Comparison of ENCODE assay signal across 10 mouse cellular contexts in the genomic region with DNA sequence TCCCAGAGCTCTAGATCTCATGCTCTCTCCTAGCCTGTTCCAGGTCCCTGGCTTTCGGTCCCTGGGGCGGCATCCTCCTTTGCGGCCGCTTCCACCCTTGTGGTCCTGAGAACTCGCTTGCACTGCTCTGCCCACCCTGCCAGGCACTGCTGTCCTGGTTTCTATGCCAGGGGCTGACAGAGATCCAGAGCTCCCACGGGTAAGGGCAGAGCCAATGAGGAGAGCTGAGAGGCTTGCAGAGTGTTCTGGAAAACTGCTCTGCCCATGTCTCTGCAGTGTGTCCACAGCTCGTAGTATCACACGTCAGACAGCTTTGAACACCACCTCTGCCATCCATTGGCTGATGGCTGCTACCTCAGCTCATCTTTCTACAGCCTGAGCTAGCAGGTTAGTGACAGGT. TPM values are rescaled to one million over a fixed set of nuclear protein-coding genes. Genes with fewer than 3 reads are reported as not detected.
DNase-seq lines count a peak whose midpoint lies in the region; ATAC-seq and TF ChIP-seq lines count a peak whose summit lies in the region.
"Had no signal": no experiment of that assay in that cellular context is flagged by ENCODE, and none has a peak within 500 bp of the region (broad histone marks: within the 10 kb centered on the region; RNA-seq: fewer than 3 reads in every experiment).

No protein-coding gene starts in this region.

- no peak overlapping the region for H3K9ac ChIP-seq in intestine, embryonic 14.5 days (ENCODE audit: low read length)
- no peak overlapping the region for H3K9ac ChIP-seq in intestine, postnatal 0 days (ENCODE audit: low read depth, low read length)
- H3K9ac ChIP-seq in stomach, postnatal 0 days (ENCODE audit: low read length): no peak overlapping the region

- TF ChIP-seq EP300 in stomach, postnatal 0 days (optimal IDR thresholded peaks at IDR 0.05): no peak

- peak; percentile 83 to 86 for DNase-seq in cerebellum, postnatal 10 days
- DNase-seq in cerebellum, adult 11-12 months: no peak
- DNase-seq in intestine, embryonic 14.5 days (ENCODE audit: low spot score): no peak
- no peak for DNase-seq in stomach, postnatal 0 days (ENCODE audit: low spot score)
- no peak for DNase-seq in ovary, postnatal 36 days (ENCODE audit: low spot score)
- DNase-seq: cerebellum, adult 9-11 months had no signal

- WGBS in intestine, embryonic 14.5 days: 72% methylated on average over 8 of the region's 8 CpGs
- 85% methylated on average over 8 of the region's 8 CpGs for WGBS in intestine, postnatal 0 days
- WGBS in stomach, postnatal 0 days: 75% methylated on average over 8 of the region's 8 CpGs

- TF ChIP-seq CTCF in intestine, postnatal 0 days (IDR thresholded peaks at IDR 0.05; ENCODE audit: low read depth): no peak
- no peak for TF ChIP-seq CTCF in stomach, postnatal 0 days (IDR thresholded peaks at IDR 0.05; ENCODE audit: low read depth)

- H3K27ac ChIP-seq in intestine, embryonic 14.5 days (ENCODE audit: low read depth): peak overlapping the region; percentile 66
- no peak overlapping the region for H3K27ac ChIP-seq in intestine, postnatal 0 days (ENCODE audit: low read depth, low read length)
- H3K27ac ChIP-seq in stomach, postnatal 0 days (replicated peaks): peak overlapping the region; percentile 71
- H3K27ac ChIP-seq: macrophage had no signal

- H3K36me3 ChIP-seq in intestine, embryonic 14.5 days (ENCODE audit: control insufficient read depth, insufficient read depth, low read length): peaks cover 29% of the 10 kb centered on the region
- H3K36me3 ChIP-seq in intestine, postnatal 0 days (ENCODE audit: control insufficient read depth, insufficient read depth): peaks cover 5% of the 10 kb centered on the region; the same call in 1 of the 2 replicates
- H3K36me3 ChIP-seq in megakaryocyte, embryonic 14.5 days (replicated peaks; ENCODE audit: low read length): no peaks in the 10 kb centered on the region
- no peaks in the 10 kb centered on the region; the same call in 1 of the 2 replicates for H3K36me3 ChIP-seq in stomach, postnatal 0 days (ENCODE audit: control insufficient read depth, insufficient read depth, low read length)

- no peaks in the 10 kb centered on the region for H3K27me3 ChIP-seq in intestine, embryonic 14.5 days (replicated peaks; ENCODE audit: control insufficient read depth, insufficient read depth, low read length)
- no peaks in the 10 kb centered on the region for H3K27me3 ChIP-seq in intestine, postnatal 0 days (replicated peaks; ENCODE audit: control insufficient read depth, insufficient read depth, low read length)
- H3K27me3 ChIP-seq in megakaryocyte, embryonic 14.5 days (replicated peaks): peaks cover 66% of the 10 kb centered on the region
- H3K27me3 ChIP-seq in stomach, postnatal 0 days (ENCODE audit: control insufficient read depth, insufficient read depth, low read length): no peaks in the 10 kb centered on the region

- no peaks in the 10 kb centered on the region for H3K9me3 ChIP-seq in intestine, embryonic 14.5 days (ENCODE audit: control insufficient read depth, low read length)
- H3K9me3 ChIP-seq in intestine, postnatal 0 days (ENCODE audit: control insufficient read depth): no peaks in the 10 kb centered on the region
- H3K9me3 ChIP-seq in megakaryocyte, embryonic 14.5 days: peaks cover 4% of the 10 kb centered on the region; the same call in 1 of the 2 replicates
- no peaks in the 10 kb centered on the region for H3K9me3 ChIP-seq in stomach, postnatal 0 days (ENCODE audit: control insufficient read depth, low read length)

- H3K4me2 ChIP-seq in intestine, embryonic 14.5 days (ENCODE audit: low read length): no peak overlapping the region
- no peak overlapping the region for H3K4me2 ChIP-seq in intestine, postnatal 0 days (replicated peaks; ENCODE audit: low read depth)
- no peak overlapping the region for H3K4me2 ChIP-seq in stomach, postnatal 0 days (replicated peaks; ENCODE audit: low read depth)

- no peak overlapping the region for H3K4me3 ChIP-seq in intestine, embryonic 14.5 days (ENCODE audit: low read depth, low read length)
- no peak overlapping the region for H3K4me3 ChIP-seq in intestine, postnatal 0 days (ENCODE audit: low read depth, low read length)
- H3K4me3 ChIP-seq in megakaryocyte, embryonic 14.5 days (replicated peaks): peak overlapping the region; percentile 68
- no peak overlapping the region for H3K4me3 ChIP-seq in stomach, postnatal 0 days (ENCODE audit: low read depth, low read length)

- no peak for ATAC-seq in intestine, embryonic 14.5 days (replicated peaks; ENCODE audit: low FRiP score, low TSS enrichment, low read depth)
- no peak for ATAC-seq in intestine, postnatal 0 days
- ATAC-seq in megakaryocyte, adult 5-6 weeks (ENCODE audit: poor library complexity, severe bottlenecking): no peak
- ATAC-seq in stomach, postnatal 0 days (ENCODE audit: low FRiP score, low TSS enrichment): no peak

- H3K4me1 ChIP-seq in intestine, embryonic 14.5 days (replicated peaks; ENCODE audit: control insufficient read depth, insufficient read depth, low read length): peaks cover 27% of the 10 kb centered on the region
- H3K4me1 ChIP-seq in intestine, postnatal 0 days (replicated peaks; ENCODE audit: control insufficient read depth, insufficient read depth, low read length): no peaks in the 10 kb centered on the region
- H3K4me1 ChIP-seq in megakaryocyte, embryonic 14.5 days: peaks cover 71% of the 10 kb centered on the region
- H3K4me1 ChIP-seq in stomach, postnatal 0 days (replicated peaks; ENCODE audit: control insufficient read depth, insufficient read depth): no peaks in the 10 kb centered on the region

RNA-seq across cellular contexts. Expression of gene Ppif, which starts 23.8 kb away (rescaled TPM):
- polyA plus RNA-seq in intestine, embryonic 14.5 days (2014; fragmentation: Nextera tagmentation; extraction: Ambion mirVana): 71.2 and 71.4 TPM in 2 replicates
- 73.8 and 80.0 TPM in 2 replicates for polyA plus RNA-seq in intestine, postnatal 0 days (2015; fragmentation: Nextera tagmentation; extraction: Ambion mirVana)
- 237 and 451 TPM in 2 replicates for polyA plus RNA-seq in megakaryocyte, embryonic 14.5 days (2012; ENCODE audit: insufficient read depth, low replicate concordance)
- total RNA-seq in megakaryocyte, adult 5-6 weeks (2015): 27.5 and 30.6 TPM in 2 replicates
- total RNA-seq in megakaryocyte, adult 5-6 weeks (2017): 6.1 and 9.3 TPM in 2 replicates
- 66.1 and 74.6 TPM in 2 replicates for polyA plus RNA-seq in stomach, postnatal 0 days (2015; fragmentation: Nextera tagmentation; extraction: Ambion mirVana)

RNA-seq across cellular contexts. Expression of gene Zcchc24, which starts 51.1 kb away (rescaled TPM):
- polyA plus RNA-seq in intestine, embryonic 14.5 days (2014; fragmentation: Nextera tagmentation; extraction: Ambion mirVana): 32.8 and 33.6 TPM in 2 replicates
- 10.3 and 12.1 TPM in 2 replicates for polyA plus RNA-seq in intestine, postnatal 0 days (2015; fragmentation: Nextera tagmentation; extraction: Ambion mirVana)
- 0.96 and 1.7 TPM in 2 replicates for polyA plus RNA-seq in megakaryocyte, embryonic 14.5 days (2012; ENCODE audit: insufficient read depth, low replicate concordance)
- 33.6 and 37.0 TPM in 2 replicates for total RNA-seq in megakaryocyte, adult 5-6 weeks (2015)
- 23.2 and 24.1 TPM in 2 replicates for total RNA-seq in megakaryocyte, adult 5-6 weeks (2017)
- 11.3 and 11.9 TPM in 2 replicates for polyA plus RNA-seq in stomach, postnatal 0 days (2015; fragmentation: Nextera tagmentation; extraction: Ambion mirVana)

Comparison
In these comparisons a context has a peak if more than half of its experiments do, and no peak if none do; other contexts are left out.
1. DNase-seq: peak in cerebellum, postnatal 10 days (2 of 2); none in cerebellum, adult 11-12 months (single experiment), intestine, embryonic 14.5 days (single experiment), stomach, postnatal 0 days (single experiment) and ovary, postnatal 36 days (single experiment).